Mouse (Mus musculus) gastrocnemius, postnatal 10 days (tissue): Measurements from ENCODE around the gene Pde6d. TPM values are rescaled to one million over a fixed set of nuclear protein-coding genes. Genes with fewer than 3 reads are reported as not detected.

Experiments used
- DNase-seq: peaks from one replicate; pipeline ENCODE4 v3.0.0; 2021; ENCODE audit warnings: mixed read lengths
- long read RNA-seq, 2 experiments: library from polyadenylated mRNA; stranded (forward); transcript quantifications; one replicate each; pipeline ENCODE4 v2.0.0; 2021
- total RNA-seq, 2 experiments: library from RNA; stranded (reverse); gene quantifications; 2 replicates each; pipeline ENCODE4 v1.2.3; 2021

Pde6d gene
- 10 to 100 TPM; 32.5 to 40.2 TPM for total RNA-seq
- long read RNA-seq, experiment 1, transcript Pde6d-201 (5 exons, 1,159 nt), result major isoform, 26 of 30 reads
- long read RNA-seq, experiment 1, partial matches to known transcripts, result 0 of 30 reads
- long read RNA-seq, experiment 1, other reads (novel, unspliced or antisense), result 4 of 30 reads
- long read RNA-seq, experiment 2, transcript Pde6d-201 (5 exons, 1,159 nt), result major isoform, 38 of 47 reads
- long read RNA-seq, experiment 2, partial matches to known transcripts, result 2 of 47 reads
- long read RNA-seq, experiment 2, other reads (novel, unspliced or antisense), result 7 of 47 reads

- DNase-seq, result peak; percentile 92
Measured at GRCm38 (mm10) chr1:86582451-86583096, at the start of gene Pde6d, which contains the start of gene Cops7b. Gene Pde6d (minus strand): TSS chr1:86582629. Gene Cops7b (plus strand): TSS chr1:86582904.

GRCm38 (mm10) chr1:86630527-86630926 is 48.1 kb upstream of the Pde6d start:
- DNase-seq, result no peak

GRCm38 (mm10) chr1:86629936-86630335 is 47.5 kb upstream of the Pde6d start:
- DNase-seq, result no peak

GRCm38 (mm10) chr1:86628270-86628669 is 45.8 kb upstream of the Pde6d start:
- DNase-seq, result no peak

GRCm38 (mm10) chr1:86623001-86624000 is 40.9 kb upstream of the Pde6d start:
- no peak for DNase-seq

- DNase-seq, result no peak
Measured at GRCm38 (mm10) chr1:86622296-86622695, 39.9 kb upstream of the Pde6d start.

GRCm38 (mm10) chr1:86618454-86619125 is 36.2 kb upstream of the Pde6d start:
- peak; percentile 62 for DNase-seq

- DNase-seq, result no peak
Measured at GRCm38 (mm10) chr1:86614269-86614668, 31.8 kb upstream of the Pde6d start.

GRCm38 (mm10) chr1:86612081-86612480 is 29.7 kb upstream of the Pde6d start:
- no peak for DNase-seq

GRCm38 (mm10) chr1:86610954-86611353 is 28.5 kb upstream of the Pde6d start:
- DNase-seq, result no peak

GRCm38 (mm10) chr1:86600117-86600516 is 17.7 kb upstream of the Pde6d start:
- DNase-seq, result no peak

- no peak for DNase-seq
Measured at GRCm38 (mm10) chr1:86598516-86598915, 16.1 kb upstream of the Pde6d start.

GRCm38 (mm10) chr1:86596512-86596911 is 14.1 kb upstream of the Pde6d start:
- no peak for DNase-seq

GRCm38 (mm10) chr1:86595315-86595714 is 12.9 kb upstream of the Pde6d start:
- no peak for DNase-seq

- DNase-seq, result no peak
Measured at GRCm38 (mm10) chr1:86594539-86594938, 12.1 kb upstream of the Pde6d start.

GRCm38 (mm10) chr1:86586992-86587391 is 4.6 kb upstream of the Pde6d start:
- DNase-seq, result peak; percentile 81

GRCm38 (mm10) chr1:86583709-86584108 is 1.3 kb upstream of the Pde6d start:
- DNase-seq, result no peak

GRCm38 (mm10) chr1:86581692-86582450 is 558 bp downstream of the Pde6d start:
- DNase-seq, result peak; percentile 35

- no peak for DNase-seq
Measured at GRCm38 (mm10) chr1:86580426-86580825, 2.0 kb downstream of the Pde6d start.

GRCm38 (mm10) chr1:86571941-86572340 is 10.5 kb downstream of the Pde6d start:
- no peak for DNase-seq

- no peak for DNase-seq
Measured at GRCm38 (mm10) chr1:86571381-86571780, 11.0 kb downstream of the Pde6d start.
